Mouse (Mus musculus) mesoderm, embryonic 11.5 days (tissue): ENCODE data around the gene Pdap1.
"Not testable (repeated sequence)": the region's sequence is repeated elsewhere in the genome, so short reads cannot be mapped to it uniquely, and the experiment has no call there.

Source experiments
- DNase-seq: peaks from one replicate; pipeline ENCODE4 v3.0.0-alpha.2; 2012; ENCODE audit warnings: low read depth, low spot score

The Pdap1 gene

DNA sequence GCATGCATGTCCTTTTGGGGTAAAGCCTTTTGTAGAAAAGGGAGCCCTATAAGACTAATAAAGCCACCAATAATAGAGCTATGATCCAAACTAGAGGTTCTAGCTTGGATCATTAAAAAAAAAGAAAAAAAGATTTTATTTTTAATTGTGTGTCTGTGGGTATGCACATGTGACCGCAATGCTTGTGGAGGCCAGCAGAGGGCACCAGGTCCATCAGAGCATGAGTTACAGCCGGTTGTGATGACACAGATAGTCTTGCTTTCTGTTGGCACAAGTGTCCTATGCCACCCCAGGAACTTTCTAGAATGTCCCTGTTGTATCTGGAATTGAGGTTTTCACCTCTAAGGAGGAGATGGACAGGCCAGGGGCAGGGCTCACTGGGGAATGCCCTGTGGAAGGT is 20.7 kb downstream of the Pdap1 start:
- DNase-seq: no peak

DNA sequence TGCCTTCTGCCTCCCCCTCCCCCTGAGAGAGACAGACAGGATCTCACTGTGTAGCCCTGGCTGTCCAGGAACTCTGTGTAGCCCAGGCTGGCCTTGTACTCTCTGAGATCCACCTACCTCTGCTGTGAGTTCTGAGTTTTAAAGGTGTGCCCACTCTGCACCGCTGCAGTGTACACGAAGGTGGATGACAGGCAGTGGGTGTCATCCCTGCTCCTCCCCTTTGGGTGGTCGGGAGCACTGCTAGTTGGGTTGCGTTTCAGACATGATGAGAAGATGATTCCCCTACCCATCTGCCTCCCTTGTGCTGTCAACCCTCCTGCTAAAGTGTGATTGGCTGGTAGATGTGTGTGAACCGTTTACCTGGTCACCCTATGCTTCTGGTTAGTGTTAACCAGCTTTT is 21.6 kb downstream of the Pdap1 start:
- DNase-seq: no peak

- no peak for DNase-seq
Measured at GRCm38 (mm10) chr5:145118005-145118404, 22.0 kb downstream of the Pdap1 start.

DNA sequence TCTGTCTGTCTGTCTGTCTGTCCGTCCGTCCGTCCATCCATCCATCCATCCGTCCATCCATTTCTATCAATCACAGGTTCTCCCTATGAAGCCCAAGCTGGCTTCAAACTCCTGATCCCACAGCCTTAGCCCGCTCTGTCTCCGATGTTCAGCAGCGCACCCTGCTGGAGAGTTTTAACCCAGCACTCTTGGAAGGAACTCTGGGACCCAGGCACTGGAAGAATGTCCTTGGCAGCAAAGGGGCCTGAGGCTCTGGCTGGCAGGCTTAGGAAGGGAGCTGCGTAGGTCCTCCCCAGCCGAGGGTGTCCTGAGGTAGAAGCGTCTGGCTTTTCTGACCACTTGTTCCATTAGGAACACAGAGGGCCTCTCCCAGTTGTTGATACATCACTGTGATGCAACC is 23.1 kb downstream of the Pdap1 start:
- DNase-seq: peak; percentile 67

GRCm38 (mm10) chr5:145116316-145116715 is 23.7 kb downstream of the Pdap1 start:
- no peak for DNase-seq

GRCm38 (mm10) chr5:145115736-145116135 is 24.3 kb downstream of the Pdap1 start:
- no peak for DNase-seq

DNA sequence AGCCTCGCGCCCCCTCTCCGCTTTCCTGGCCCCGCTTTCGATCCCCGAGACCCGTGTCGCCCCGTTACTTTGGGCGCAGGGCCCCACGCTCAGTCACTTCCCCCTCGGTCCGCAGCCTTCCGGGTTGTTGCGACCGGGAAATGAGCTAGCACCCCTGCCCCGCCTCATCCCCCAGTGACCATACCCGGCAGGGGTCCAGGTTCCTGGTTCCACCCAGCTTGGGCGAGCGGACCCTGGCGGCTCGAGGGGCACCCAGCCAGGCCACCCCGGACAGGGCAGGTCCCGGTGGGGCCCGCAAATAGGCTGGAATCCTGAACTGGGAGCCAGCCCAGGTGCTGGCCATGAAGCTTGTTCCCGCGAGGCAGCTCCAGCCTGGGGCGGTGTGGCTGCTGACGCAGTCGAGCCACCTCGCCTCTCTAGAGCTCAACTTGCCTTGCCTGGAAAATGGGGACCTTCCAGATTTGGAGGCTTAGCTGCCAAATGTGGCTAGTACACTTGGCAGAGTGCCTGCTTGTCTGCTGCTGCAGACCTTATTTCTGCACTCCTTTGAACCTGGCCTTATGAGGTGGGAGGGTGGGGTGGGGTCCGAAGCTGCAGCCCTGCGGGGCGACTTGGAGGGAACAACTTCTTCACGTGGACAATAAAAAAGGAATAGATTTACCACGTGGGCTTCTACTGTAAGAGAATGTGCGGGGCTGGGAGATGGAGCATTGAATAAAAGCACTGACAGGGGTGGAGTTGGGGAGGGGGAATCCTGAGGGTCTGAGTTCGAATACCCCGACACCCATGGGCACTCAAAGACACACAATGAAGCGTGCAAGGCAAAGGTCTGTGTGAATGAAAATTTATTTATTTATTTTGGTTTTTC is 25.2 kb downstream of the Pdap1 start:
- DNase-seq: no peak

DNA sequence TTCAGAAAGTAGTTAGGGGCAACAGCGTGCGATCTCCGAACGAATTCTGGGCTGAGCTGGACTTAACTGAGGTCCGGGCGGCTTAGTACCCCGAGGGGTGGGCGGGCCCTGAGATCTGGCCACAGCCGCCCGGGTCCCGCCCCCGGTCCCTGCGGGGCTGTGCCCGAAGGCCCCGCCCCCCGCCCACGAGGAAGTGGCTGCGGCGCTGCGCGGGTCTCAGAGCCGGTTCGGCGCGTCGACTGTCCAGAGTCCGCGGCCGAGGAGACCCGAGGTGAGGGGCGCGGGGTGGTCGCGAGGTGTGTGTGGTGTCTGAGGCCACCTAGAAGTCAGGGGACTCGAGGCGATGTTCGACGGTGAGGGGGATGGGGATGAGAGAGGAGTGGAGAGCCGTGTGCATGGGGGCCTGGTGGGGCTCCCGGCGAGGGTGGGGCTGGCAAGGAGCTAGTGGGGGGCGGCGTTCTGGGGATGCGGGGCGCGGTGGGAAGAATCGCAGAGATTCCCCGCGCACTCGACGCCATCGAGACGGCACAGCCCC is 25.9 kb downstream of the Pdap1 start, which contains the start of gene Arpc1b:
Gene Arpc1b, plus strand, starts transcription at position 145 of the 535 bp plus-strand sequence.
- peak; percentile 54 for DNase-seq

GRCm38 (mm10) chr5:145113416-145113815 is 26.6 kb downstream of the Pdap1 start:
- no peak for DNase-seq

DNA sequence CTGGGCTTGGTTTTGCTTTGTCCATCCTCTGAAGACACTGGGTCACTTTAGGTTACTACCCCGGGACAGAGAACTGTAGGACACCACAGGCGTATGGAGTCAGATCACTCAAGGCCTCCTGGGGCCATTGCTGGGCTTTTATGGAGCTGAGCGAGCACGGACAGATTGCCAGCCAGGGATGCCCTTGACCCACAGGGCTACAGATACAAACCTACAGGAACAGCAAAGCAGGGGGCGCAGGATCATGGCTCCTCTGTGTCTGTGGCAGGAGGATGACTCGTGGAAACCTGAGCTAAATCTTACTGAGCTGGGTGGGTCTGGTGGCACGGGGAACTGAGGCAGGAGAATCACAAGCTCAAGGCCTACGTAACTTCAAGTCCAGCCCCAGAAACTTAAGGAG is 27.5 kb downstream of the Pdap1 start:
- DNase-seq: no peak

GRCm38 (mm10) chr5:145110401-145110800 is 29.6 kb downstream of the Pdap1 start:
- no peak for DNase-seq

- DNase-seq: no peak
Measured at GRCm38 (mm10) chr5:145105694-145106275, 34.3 kb downstream of the Pdap1 start.

GRCm38 (mm10) chr5:145104328-145104727 is 35.7 kb downstream of the Pdap1 start:
- peak; percentile 43 for DNase-seq

DNA sequence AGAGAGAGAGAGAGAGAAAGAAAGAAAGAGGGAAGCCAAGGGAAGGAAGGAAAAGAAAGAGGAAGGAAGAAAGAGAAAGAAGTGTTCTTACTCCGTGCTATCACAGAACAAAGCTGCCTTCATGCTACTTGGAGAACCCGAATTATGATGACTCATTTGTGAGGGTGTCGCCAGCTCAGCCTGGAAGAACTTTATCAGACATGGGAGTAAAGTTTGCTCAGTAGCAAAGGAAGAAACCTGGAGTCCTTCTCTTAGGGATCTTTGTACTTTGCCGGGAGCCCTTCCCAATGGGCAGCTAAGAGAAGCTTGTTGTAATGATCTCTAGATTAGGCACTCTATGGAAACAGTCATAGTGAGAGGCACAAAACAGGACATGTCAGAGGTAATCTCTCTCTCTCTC is 37.3 kb downstream of the Pdap1 start:
- no peak for DNase-seq

DNA sequence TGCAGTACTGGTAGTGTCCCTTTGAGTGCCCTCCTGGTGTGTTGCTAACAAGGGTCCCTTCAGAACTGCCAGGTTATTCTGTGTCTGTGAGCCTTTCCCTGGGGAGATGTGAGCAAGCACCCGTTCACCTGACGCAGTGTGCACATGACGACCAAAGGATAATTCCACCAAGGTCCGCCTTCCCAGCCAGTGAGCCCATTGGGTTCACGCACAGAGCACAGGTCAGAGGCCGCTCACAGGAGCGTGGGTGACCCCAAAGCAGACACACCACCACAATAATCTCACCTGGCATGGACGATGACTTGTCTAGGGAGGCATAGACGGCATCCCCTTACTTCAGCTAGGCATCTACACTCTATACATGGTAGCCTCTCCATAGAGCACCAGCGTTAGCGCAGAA is 38.6 kb downstream of the Pdap1 start:
- not testable (repeated sequence) for DNase-seq

DNA sequence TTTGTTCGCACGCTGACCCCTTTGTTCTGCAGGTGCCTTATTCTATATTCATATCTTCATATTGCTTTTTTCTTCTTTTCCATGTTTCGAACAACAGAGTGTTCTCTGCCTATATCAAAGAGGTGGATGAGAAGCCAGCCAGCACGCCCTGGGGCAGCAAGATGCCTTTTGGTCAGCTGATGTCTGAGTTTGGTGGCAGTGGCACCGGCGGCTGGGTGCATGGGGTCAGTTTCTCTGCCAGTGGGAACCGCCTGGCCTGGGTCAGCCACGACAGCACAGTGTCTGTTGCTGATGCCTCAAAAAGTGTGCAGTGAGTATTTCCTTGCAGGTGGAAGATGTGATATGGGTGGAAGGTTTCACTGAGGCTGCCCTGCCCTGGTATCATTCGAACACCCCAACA is 39.1 kb downstream of the Pdap1 start:
- no peak for DNase-seq

DNA sequence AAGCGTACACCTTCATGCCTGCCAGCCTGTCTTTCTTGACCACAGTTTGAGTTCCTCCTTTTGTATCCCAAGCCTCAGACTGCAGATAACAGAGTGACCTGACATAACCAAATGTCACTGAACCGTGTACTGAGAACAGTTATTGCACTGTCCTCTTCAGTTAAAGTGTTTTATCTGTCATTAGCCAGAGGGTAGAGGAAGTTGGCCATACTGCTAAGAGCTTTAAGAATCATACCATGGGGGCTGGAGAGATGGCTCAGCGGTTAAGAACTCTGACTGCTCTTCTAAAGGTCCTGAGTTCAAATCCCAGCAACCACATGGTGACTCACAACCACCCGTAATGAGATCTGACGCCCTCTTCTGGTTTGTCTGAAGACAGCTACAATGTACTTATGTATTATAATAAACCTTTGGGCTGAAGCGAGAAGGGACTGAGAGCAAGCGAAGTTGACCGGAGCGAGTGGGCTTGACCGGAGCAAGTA is 41.7 kb downstream of the Pdap1 start:
- no peak for DNase-seq

DNA sequence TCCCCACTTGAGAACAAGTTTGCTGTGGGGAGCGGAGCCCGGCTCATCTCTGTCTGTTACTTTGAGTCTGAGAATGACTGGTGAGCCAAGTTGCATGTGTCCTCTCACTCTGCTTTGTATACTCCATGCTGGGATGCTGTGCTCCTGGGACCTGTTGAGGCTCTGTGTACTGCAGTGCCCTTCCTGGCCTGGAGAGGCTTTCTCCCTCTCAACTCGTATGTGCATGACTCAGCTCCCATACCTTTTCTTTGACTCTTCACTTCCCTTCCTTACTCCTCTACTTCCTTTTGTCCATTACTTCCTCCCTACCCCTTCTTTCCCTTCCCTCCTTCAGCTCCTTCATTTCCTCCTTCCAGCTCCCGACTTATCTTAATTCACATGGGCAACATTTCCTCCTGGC is 43.8 kb downstream of the Pdap1 start:
- no peak for DNase-seq

DNA sequence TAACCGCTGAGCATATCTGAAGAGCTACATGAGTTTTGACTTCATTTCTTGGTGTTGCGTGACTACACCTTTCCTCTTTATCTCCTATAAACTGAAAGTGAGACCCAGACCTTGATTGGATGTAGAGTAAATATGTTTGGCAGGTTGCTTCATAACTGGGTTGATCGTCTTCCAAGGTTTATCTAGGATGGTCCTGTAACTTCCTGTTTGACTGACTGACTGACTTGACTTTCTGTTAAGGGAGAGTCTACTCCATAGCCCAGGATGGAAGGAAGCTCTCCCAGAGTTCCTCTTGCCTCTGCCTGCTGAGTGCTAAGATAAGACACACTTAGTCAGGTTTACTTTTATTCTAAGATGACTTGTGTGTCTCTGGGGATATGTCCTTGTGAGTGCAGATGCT is 50.2 kb downstream of the Pdap1 start:
- DNase-seq: no peak

DNA sequence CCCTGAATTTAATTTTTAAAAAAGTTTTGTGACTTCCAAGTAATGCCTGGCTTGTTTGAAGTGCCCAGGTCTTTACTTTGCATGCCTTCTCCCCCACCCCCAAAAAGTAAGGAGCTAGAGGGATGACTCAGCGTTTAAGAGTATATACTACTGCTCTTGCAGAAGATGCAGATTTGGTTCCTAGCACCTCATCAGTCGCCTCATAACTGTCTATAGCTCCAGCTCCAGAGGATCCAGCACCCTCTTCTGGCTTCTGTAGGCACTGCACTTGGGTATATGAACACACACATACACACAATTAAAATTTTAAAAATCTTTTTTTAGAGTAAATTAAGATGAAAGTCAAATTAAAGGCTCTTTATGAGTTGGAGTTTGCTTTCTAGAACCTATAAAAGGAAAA is 51.9 kb downstream of the Pdap1 start:
- no peak for DNase-seq

GRCm38 (mm10) chr5:145084822-145085221 is 55.2 kb downstream of the Pdap1 start:
- DNase-seq: no peak

- DNase-seq: peak; percentile 97
Measured at GRCm38 (mm10) chr5:145083632-145084451, 56.2 kb downstream of the Pdap1 start, which contains the start of the genes Arpc1a and Kpna7. Arpc1a (plus strand) TSS chr5:145083830. Kpna7 (minus strand) TSS chr5:145084030.
